Mouse (Mus musculus): ENCODE data around the gene Kpna1.
A peak's percentile ranks its signal among the peaks of the same experiment; 100 is the strongest.
"Not testable (repeated sequence)": the region's sequence is repeated elsewhere in the genome, so short reads cannot be mapped to it uniquely, and the experiment has no call there.

The Kpna1 gene

GRCm38 (mm10) chr16:35978450-35978849 is at the start of gene Kpna1:
TSS of gene Kpna1 (plus strand) at chr16:35978750.
- not testable (repeated sequence) for DNase-seq (ENCODE audit: low spot score in 2 of 2)

- DNase-seq (ENCODE audit: low spot score in 2 of 2) = no peak
These were observed 46.1 kb upstream of the Kpna1 start for GRCm38 (mm10) chr16:35932179-35933055.

- DNase-seq (ENCODE audit: low spot score in 2 of 2) = no peak
These were observed 45.4 kb upstream of the Kpna1 start for GRCm38 (mm10) chr16:35933181-35933580.

- DNase-seq (ENCODE audit: low spot score in 2 of 2) = peak; percentile 66 to 84
These were observed 40.1 kb upstream of the Kpna1 start, which contains the start of the genes Parp9 and Dtx3l for GRCm38 (mm10) chr16:35938211-35939151. TSS of gene Parp9 (plus strand) at chr16:35938470. TSS of gene Dtx3l (minus strand) at chr16:35939151.

GRCm38 (mm10) chr16:35939261-35939660 is 39.3 kb upstream of the Kpna1 start:
- DNase-seq (ENCODE audit: low spot score in 2 of 2) = no peak

- peak; percentile 87 to 92 for DNase-seq (ENCODE audit: low spot score in 2 of 2)
These were observed 38.9 kb upstream of the Kpna1 start for GRCm38 (mm10) chr16:35939690-35940089.

- peak; percentile 39 to 73 for DNase-seq (ENCODE audit: low spot score in 2 of 2)
These were observed 37.2 kb upstream of the Kpna1 start for GRCm38 (mm10) chr16:35941382-35941781.

GRCm38 (mm10) chr16:35949264-35949663 is 29.3 kb upstream of the Kpna1 start:
- DNase-seq (ENCODE audit: low spot score in 2 of 2) = no peak

- no peak for DNase-seq (ENCODE audit: low spot score in 2 of 2)
These were observed 27.3 kb upstream of the Kpna1 start for GRCm38 (mm10) chr16:35951216-35951615.

GRCm38 (mm10) chr16:35952628-35953130 is 25.9 kb upstream of the Kpna1 start:
- no peak for DNase-seq (ENCODE audit: low spot score in 2 of 2)

GRCm38 (mm10) chr16:35965991-35966390 is 12.6 kb upstream of the Kpna1 start:
- not testable (repeated sequence) for DNase-seq (ENCODE audit: low spot score in 2 of 2)

GRCm38 (mm10) chr16:35966411-35967115 is 12.0 kb upstream of the Kpna1 start:
- DNase-seq (ENCODE audit: low spot score in 2 of 2) = no peak

- no peak for DNase-seq (ENCODE audit: low spot score in 2 of 2)
These were observed 11.2 kb upstream of the Kpna1 start for GRCm38 (mm10) chr16:35967319-35967718.

GRCm38 (mm10) chr16:35968149-35968548 is 10.4 kb upstream of the Kpna1 start:
- DNase-seq (ENCODE audit: low spot score in 2 of 2) = no peak

- no peak for DNase-seq (ENCODE audit: low spot score in 2 of 2)
These were observed 4.5 kb upstream of the Kpna1 start for GRCm38 (mm10) chr16:35974021-35974420.

- DNase-seq (ENCODE audit: low spot score in 2 of 2) = peak; percentile 100
These were observed 2.8 kb downstream of the Kpna1 start for GRCm38 (mm10) chr16:35981363-35981821.

GRCm38 (mm10) chr16:35982506-35982901 is 4.0 kb downstream of the Kpna1 start:
- no peak for DNase-seq (ENCODE audit: low spot score in 2 of 2)

- DNase-seq (ENCODE audit: low spot score in 2 of 2) = peak; percentile 92 to 96
These were observed 4.5 kb downstream of the Kpna1 start for GRCm38 (mm10) chr16:35982902-35983516.

- peak; percentile 67 to 85 for DNase-seq (ENCODE audit: low spot score in 2 of 2)
These were observed 5.1 kb downstream of the Kpna1 start for GRCm38 (mm10) chr16:35983517-35984101.

GRCm38 (mm10) chr16:35984471-35984870 is 5.9 kb downstream of the Kpna1 start:
- DNase-seq (ENCODE audit: low spot score in 2 of 2) = no peak
